Mouse (Mus musculus) midbrain, embryonic 14.5 days (tissue): ENCODE measurements around the gene 2900011O08Rik. TPM values are rescaled to one million over a fixed set of nuclear protein-coding genes. Genes with fewer than 3 reads are reported as not detected.
"Not testable (repeated sequence)": the region's sequence is repeated elsewhere in the genome, so short reads cannot be mapped to it uniquely, and the experiment has no call there.

ENCODE experiments used
- ATAC-seq: fragments of 200-750 bp; cut with Nextera tagmentation; 2 replicates; pipeline ENCODE4 v1.8.0; 2017; ENCODE audit warnings: moderate number of reproducible peaks, moderate library complexity; ENCODE audit not compliant: low FRiP score, low TSS enrichment
- DNase-seq: peaks from one replicate; pipeline ENCODE4 v3.0.0-alpha.2; 2015
- H3K27ac ChIP-seq: fragments of 300-500 bp; sonication (generic); replicated peaks from 2 replicates; pipeline ENCODE4 v1.5.1; 2014; ENCODE audit warnings: mild to moderate bottlenecking, low read depth, low read length, moderate library complexity
- H3K27me3 ChIP-seq: fragments of 300-500 bp; sonication (generic); 2 replicates; pipeline ENCODE4 v1.6.1; 2014; ENCODE audit warnings: low read length, control low read depth, mixed read lengths; ENCODE audit not compliant: control insufficient read depth, insufficient read depth
- H3K36me3 ChIP-seq: fragments of 300-500 bp; sonication (generic); 2 replicates; pipeline ENCODE4 v1.6.1; 2014; ENCODE audit warnings: low read length, control low read depth; ENCODE audit not compliant: control insufficient read depth, insufficient read depth
- H3K4me1 ChIP-seq: fragments of 300-500 bp; sonication (generic); 2 replicates; pipeline ENCODE4 v1.6.1; 2014; ENCODE audit warnings: mild to moderate bottlenecking, antibody characterized with exemption, low read length, control low read depth; ENCODE audit not compliant: control insufficient read depth, insufficient read depth
- H3K4me2 ChIP-seq: fragments of 300-500 bp; sonication (generic); 2 replicates; pipeline ENCODE4 v1.6.1; 2014; ENCODE audit warnings: mild to moderate bottlenecking, low read length, moderate library complexity
- H3K4me3 ChIP-seq: fragments of 300-500 bp; sonication (generic); replicated peaks from 2 replicates; pipeline ENCODE4 v1.5.1; 2014; ENCODE audit warnings: low read depth, low read length
- H3K9ac ChIP-seq: fragments of 300-500 bp; sonication (generic); replicated peaks from 2 replicates; pipeline ENCODE4 v1.6.1; 2014; ENCODE audit warnings: mild to moderate bottlenecking, low read length, moderate library complexity
- H3K9me3 ChIP-seq: fragments of 300-500 bp; sonication (generic); 2 replicates; pipeline ENCODE4 v1.6.1; 2016; ENCODE audit warnings: low read length, control low read depth, mixed read lengths; ENCODE audit not compliant: control insufficient read depth
- WGBS: fragments of 180-500 bp; shearing (Covaris S2); extraction: QIAGEN DNeasy Blood & Tissue Kit; methylation state at CpG from one replicate; pipeline ENCODE4 v1.1.7; 2014; 5-methylcytosine and 5-hydroxymethylcytosine counted together
- polyA plus RNA-seq: library from polyadenylated mRNA; unstranded; fragments of >200 nt; fragmentation: Nextera tagmentation; extraction: Ambion mirVana; gene quantifications from 2 replicates; pipeline ENCODE4 v1.2.1, GENCODE M21; 2014

The 2900011O08Rik gene
- polyA plus RNA-seq, 1 experiment from 2014 or later, result 166 TPM

- no peaks in the 10 kb centered on the region for H3K27me3 ChIP-seq
- no peaks in the 10 kb centered on the region for H3K9me3 ChIP-seq
- ATAC-seq (no peak), DNase-seq (no peak)
- no peaks in the 10 kb centered on the region for H3K4me1 ChIP-seq
- H3K4me3 ChIP-seq, result no peak overlapping the region
- 29% methylated on average over 1 of the region's 1 CpGs for WGBS
- no peak overlapping the region for H3K4me2 ChIP-seq
- no peak overlapping the region for H3K27ac ChIP-seq
- H3K36me3 ChIP-seq, result no peaks in the 10 kb centered on the region
- H3K9ac ChIP-seq, result no peak overlapping the region
These were observed 24.4 kb upstream of the 2900011O08Rik start for GRCm38 (mm10) chr16:13962053-13962452.

- Histone ChIP-seq H3K4me1 (no peaks in the 10 kb centered on the region), H3K9me3 (no peaks in the 10 kb centered on the region), H3K36me3 (no peaks in the 10 kb centered on the region), H3K27ac (no peak overlapping the region), H3K4me2 (no peak overlapping the region), H3K4me3 (no peak overlapping the region), H3K9ac (no peak overlapping the region), H3K27me3 (no peaks in the 10 kb centered on the region)
- WGBS, result 98% methylated on average over 1 of the region's 1 CpGs
- ATAC-seq, result no peak
- DNase-seq, result no peak
These were observed 17.3 kb upstream of the 2900011O08Rik start for GRCm38 (mm10) chr16:13969096-13969495.

GRCm38 (mm10) chr16:13972051-13972450 lies 14.4 kb upstream of the 2900011O08Rik start:
- no peaks in the 10 kb centered on the region for H3K4me1 ChIP-seq
- 92% methylated on average over 7 of the region's 8 CpGs for WGBS
- no peak for ATAC-seq

GRCm38 (mm10) chr16:13976358-13976896 lies 10.0 kb upstream of the 2900011O08Rik start:
- not testable (repeated sequence) for DNase-seq, H3K27me3 ChIP-seq, ATAC-seq, H3K4me2 ChIP-seq, H3K36me3 ChIP-seq, H3K4me3 ChIP-seq, H3K9ac ChIP-seq, H3K27ac ChIP-seq, H3K4me1 ChIP-seq, H3K9me3 ChIP-seq
- WGBS, result 79% methylated on average over 4 of the region's 4 CpGs

More at GRCm38 (mm10) chr16:13972051-13972450, 14.4 kb upstream of the 2900011O08Rik start:
- DNase-seq, result no peak
- Histone ChIP-seq H3K9ac (no peak overlapping the region), H3K27ac (no peak overlapping the region), H3K27me3 (no peaks in the 10 kb centered on the region), H3K36me3 (no peaks in the 10 kb centered on the region), H3K4me3 (no peak overlapping the region), H3K4me2 (no peak overlapping the region), H3K9me3 (no peaks in the 10 kb centered on the region)

- 58% methylated on average over 1 of the region's 1 CpGs for WGBS
- not testable (repeated sequence) for H3K9ac ChIP-seq, H3K27me3 ChIP-seq, H3K4me1 ChIP-seq, H3K27ac ChIP-seq, H3K4me3 ChIP-seq, H3K4me2 ChIP-seq, H3K36me3 ChIP-seq, ATAC-seq, H3K9me3 ChIP-seq, DNase-seq
These were observed 9.4 kb upstream of the 2900011O08Rik start for GRCm38 (mm10) chr16:13977026-13977425.

GRCm38 (mm10) chr16:13981726-13982125 lies 4.7 kb upstream of the 2900011O08Rik start:
- not testable (repeated sequence) for ATAC-seq, H3K4me3 ChIP-seq, H3K4me2 ChIP-seq, H3K27me3 ChIP-seq, H3K36me3 ChIP-seq, H3K4me1 ChIP-seq, H3K9me3 ChIP-seq, H3K27ac ChIP-seq, H3K9ac ChIP-seq, DNase-seq
- 72% methylated on average over 3 of the region's 3 CpGs for WGBS

- ATAC-seq, result no peak
- H3K4me1 ChIP-seq, result peaks cover 9% of the 10 kb centered on the region; the same call in 1 of the 2 replicates
These were observed 3.2 kb upstream of the 2900011O08Rik start for GRCm38 (mm10) chr16:13983161-13983560.

GRCm38 (mm10) chr16:13986197-13986573 lies 219 bp upstream of the 2900011O08Rik start:
- Histone ChIP-seq H3K4me3 (peak overlapping the region; percentile 82), H3K27me3 (no peaks in the 10 kb centered on the region), H3K9me3 (no peaks in the 10 kb centered on the region), H3K4me1 (peaks cover 16% of the 10 kb centered on the region), H3K9ac (peak overlapping the region; percentile 96), H3K27ac (peak overlapping the region; percentile 93), H3K4me2 (peak overlapping the region; percentile 62), H3K36me3 (no peaks in the 10 kb centered on the region)
- DNase-seq (no peak), ATAC-seq (peak; percentile 62; the same call in 1 of the 2 replicates)
- 30% methylated on average over 3 of the region's 3 CpGs for WGBS

More at GRCm38 (mm10) chr16:13983161-13983560, 3.2 kb upstream of the 2900011O08Rik start:
- no peak overlapping the region for H3K27ac ChIP-seq
- no peak for DNase-seq
- H3K27me3 ChIP-seq, result no peaks in the 10 kb centered on the region
- no peak overlapping the region for H3K4me3 ChIP-seq
- no peak overlapping the region for H3K4me2 ChIP-seq
- 84% methylated on average over 5 of the region's 5 CpGs for WGBS
- no peaks in the 10 kb centered on the region for H3K36me3 ChIP-seq
- H3K9me3 ChIP-seq, result no peaks in the 10 kb centered on the region
- no peak overlapping the region for H3K9ac ChIP-seq

GRCm38 (mm10) chr16:13992518-13993248 lies 6.3 kb downstream of the 2900011O08Rik start:
- 85% methylated on average over 11 of the region's 11 CpGs for WGBS
- H3K9ac ChIP-seq, result no peak overlapping the region
- no peak for ATAC-seq
- no peak overlapping the region for H3K4me3 ChIP-seq
- DNase-seq, result no peak
- H3K9me3 ChIP-seq, result no peaks in the 10 kb centered on the region
- H3K27ac ChIP-seq, result no peak overlapping the region
- peaks cover 5% of the 10 kb centered on the region; the same call in 1 of the 2 replicates for H3K36me3 ChIP-seq
- H3K27me3 ChIP-seq, result no peaks in the 10 kb centered on the region
- peaks cover 12% of the 10 kb centered on the region for H3K4me1 ChIP-seq
- no peak overlapping the region for H3K4me2 ChIP-seq
